Mouse (Mus musculus) heart, postnatal 36 days (tissue): Measurements from ENCODE around the gene Slc44a2. TPM values are rescaled to one million over a fixed set of nuclear protein-coding genes. Genes with fewer than 3 reads are reported as not detected.
A peak's percentile ranks its signal among the peaks of the same experiment; 100 is the strongest.

ENCODE experiments used
- DNase-seq, 2 experiments: peaks; one replicate each; pipeline ENCODE4 v3.0.0; 2021 to 2022
- intact Hi-C: fragments of 180-260 bp; cut with DNase I; formaldehyde crosslinking; loops from one replicate; pipeline ENCODE4 v1.15.1; 2025
- total RNA-seq, 2 experiments: library from RNA; stranded (reverse); gene quantifications; 2 replicates each; pipeline ENCODE4 v1.2.3; 2021

Slc44a2 gene
- total RNA-seq, 2 experiments from 2014 or later: 118 to 124 TPM

GRCm38 (mm10) chr9:21331365-21332140 lies 11.1 kb downstream of the Slc44a2 start:
- DNase-seq: no peak
- intact Hi-C loops: no loop called here

GRCm38 (mm10) chr9:21332161-21333061 lies 11.9 kb downstream of the Slc44a2 start:
- DNase-seq: no peak
- intact Hi-C loops: no loop called here

GRCm38 (mm10) chr9:21333523-21333922 lies 13.0 kb downstream of the Slc44a2 start:
- DNase-seq: no peak
- intact Hi-C loops: no loop called here

- DNase-seq: no peak
- intact Hi-C loops: no loop called here
Measured at GRCm38 (mm10) chr9:21334747-21335146, 14.2 kb downstream of the Slc44a2 start.

DNA sequence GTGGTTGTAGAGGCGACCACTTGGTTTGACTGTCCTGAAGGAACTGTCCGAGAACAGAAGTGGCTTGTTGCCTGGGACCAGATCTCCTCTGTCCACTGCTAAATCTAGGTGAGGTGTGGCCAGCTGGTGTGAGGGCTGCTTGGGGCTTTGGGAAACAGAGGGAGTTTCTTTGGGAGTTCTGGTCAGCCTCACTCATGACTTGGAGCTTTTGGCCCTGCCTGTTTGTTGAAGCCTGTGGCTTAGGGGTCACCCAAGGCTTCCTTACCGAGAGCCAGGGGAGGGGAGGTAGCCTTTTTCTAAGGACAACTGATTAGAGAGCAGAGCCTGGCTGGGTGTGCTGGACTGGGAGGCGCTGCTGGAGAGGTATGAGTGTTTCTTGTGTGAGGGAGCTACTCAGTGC lies 14.9 kb downstream of the Slc44a2 start:
- intact Hi-C loops: no loop called here
- no peak for DNase-seq

- intact Hi-C loops: no loop called here
- no peak for DNase-seq
Measured at GRCm38 (mm10) chr9:21336491-21336890, 16.0 kb downstream of the Slc44a2 start.

DNA sequence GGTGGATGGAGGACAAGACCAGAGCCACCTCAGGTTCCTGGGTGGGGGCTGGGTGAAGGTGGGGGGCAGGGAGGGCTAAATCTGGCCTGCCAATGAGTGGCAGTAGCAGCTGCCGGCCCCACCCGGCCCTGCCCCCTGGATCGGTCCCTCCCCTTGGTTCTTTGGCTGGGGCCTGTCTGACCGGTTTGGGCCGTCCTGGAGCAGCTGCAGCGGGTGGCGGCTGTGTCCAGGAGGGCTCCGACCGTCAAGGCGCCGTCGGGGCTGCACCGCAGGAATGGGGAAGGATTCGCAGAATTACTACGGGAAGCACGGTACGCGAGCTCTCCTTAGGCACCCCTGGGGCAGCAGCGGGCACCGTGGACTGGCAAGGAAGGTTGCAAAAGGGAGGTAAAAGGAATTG lies 17.2 kb downstream of the Slc44a2 start:
- intact Hi-C loops: no loop called here
- peak in 1 of 2 experiments; percentile 46 for DNase-seq

DNA sequence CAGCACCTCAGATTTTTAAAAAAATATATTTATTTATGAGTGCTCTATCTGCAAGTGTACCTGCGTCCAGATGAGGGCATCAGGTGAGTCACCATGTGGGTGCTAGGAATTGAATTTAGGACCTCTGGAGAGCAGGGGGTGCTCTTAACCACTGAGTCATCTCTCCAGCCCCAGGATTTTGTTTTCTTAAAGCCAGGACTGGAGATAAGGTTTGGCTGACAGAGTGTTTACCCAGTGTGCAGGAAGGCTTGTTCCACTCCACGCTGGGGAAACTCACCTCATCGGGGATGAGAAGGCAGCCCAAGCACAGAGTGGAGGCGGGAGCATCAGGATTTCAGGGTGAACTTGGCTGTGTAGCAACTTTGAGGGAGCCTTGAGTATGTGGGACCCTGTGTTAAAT lies 19.9 kb downstream of the Slc44a2 start:
- intact Hi-C loops: loop anchor here (2.0 kb wide), 1 partner anchor 14 kb away; no protein-coding TSS in a partner anchor
- DNase-seq: no peak

- DNase-seq: peak in 1 of 2 experiments; percentile 48
- intact Hi-C loops: no loop called here
Measured at GRCm38 (mm10) chr9:21346627-21347365, 26.3 kb downstream of the Slc44a2 start.

GRCm38 (mm10) chr9:21348152-21348551 lies 27.7 kb downstream of the Slc44a2 start:
- intact Hi-C loops: no loop called here
- no peak for DNase-seq

DNA sequence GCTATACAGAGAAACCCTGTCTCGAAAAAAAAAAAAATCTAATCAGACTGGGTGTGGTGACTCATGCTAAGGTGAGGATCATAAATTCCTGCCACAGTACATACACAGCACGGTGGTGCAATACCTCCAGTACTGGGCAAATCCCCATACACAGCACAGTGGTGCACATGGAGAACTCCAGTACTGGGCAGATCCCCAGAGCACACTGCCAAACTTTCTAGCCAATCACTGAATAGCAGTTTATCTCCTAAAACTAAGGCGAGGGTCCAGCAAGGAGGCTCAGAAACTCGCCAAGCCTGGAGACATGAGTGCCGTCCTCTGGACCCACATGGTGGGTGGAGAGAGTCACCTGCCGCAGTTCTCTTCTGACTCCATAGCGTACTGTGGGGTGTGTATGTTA lies 30.7 kb downstream of the Slc44a2 start:
- DNase-seq: no peak
- intact Hi-C loops: no loop called here

- intact Hi-C loops: no loop called here
- DNase-seq: no peak
Measured at GRCm38 (mm10) chr9:21351702-21352377, 31.3 kb downstream of the Slc44a2 start.

DNA sequence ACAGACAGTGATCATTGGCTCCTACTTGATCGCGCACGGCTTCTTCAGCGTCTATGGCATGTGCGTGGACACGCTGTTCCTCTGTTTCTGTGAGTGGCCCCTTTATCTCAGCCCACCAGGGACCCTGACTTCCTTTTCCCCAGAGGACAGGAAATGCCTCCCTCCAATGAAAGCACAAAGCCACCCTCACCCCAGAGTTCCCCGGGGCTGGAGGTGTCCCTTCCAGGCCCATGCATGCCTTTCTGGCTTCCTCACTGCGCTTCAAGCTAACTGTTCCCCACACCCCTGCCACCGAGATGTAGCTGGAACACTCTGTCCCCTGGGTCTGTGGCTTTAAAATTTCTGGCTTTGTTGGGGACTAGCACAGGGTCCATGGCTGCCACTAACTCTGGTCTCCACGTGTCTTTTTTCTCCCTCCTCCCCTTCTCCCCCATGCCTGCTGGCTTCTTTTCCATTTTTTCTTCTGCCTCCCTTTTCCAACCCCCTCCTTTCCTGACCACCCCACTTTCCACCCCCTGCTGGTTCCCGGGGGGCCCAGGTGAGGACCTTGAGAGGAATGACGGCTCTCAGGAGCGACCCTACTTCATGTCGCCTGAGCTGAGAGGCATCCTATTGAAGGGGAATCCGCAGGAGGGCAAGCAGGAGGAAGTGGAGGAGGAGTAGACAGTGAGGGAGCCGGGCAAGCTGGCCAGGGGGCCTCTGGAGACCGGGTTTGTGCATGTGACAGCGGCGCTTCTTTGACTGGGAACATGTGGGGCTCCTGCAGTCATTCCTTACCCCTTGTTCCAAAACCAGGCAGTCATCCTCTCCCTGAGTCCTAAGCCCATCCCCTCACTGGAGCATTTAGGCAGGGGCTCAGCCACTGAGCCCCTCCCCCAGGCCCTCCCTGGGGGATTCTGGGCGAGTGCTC lies 32.2 kb downstream of the Slc44a2 start:
- no peak for DNase-seq
- intact Hi-C loops: no loop called here

DNA sequence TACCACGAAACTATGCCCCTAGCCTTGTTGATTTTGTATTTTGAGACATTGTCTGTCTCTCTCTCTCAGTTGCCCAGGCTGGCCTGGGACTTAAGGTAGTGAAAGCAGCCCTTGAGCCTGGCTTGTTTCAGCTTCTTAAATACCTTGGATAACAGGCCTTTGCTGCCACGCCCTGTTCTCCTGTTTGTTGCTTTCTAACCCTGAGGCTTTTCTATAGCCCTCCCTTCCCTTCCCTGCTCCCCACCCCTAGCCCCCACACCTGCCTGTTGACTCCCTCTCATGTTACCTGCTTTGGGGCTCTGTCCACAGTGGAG lies 32.8 kb downstream of the Slc44a2 start:
- intact Hi-C loops: no loop called here
- no peak for DNase-seq

- intact Hi-C loops: loop anchor here (2.0 to 5.0 kb wide), 3 partner anchors 14 to 132 kb away; no protein-coding TSS in a partner anchor
- DNase-seq: no peak
Measured at GRCm38 (mm10) chr9:21354796-21355195, 34.3 kb downstream of the Slc44a2 start.

DNA sequence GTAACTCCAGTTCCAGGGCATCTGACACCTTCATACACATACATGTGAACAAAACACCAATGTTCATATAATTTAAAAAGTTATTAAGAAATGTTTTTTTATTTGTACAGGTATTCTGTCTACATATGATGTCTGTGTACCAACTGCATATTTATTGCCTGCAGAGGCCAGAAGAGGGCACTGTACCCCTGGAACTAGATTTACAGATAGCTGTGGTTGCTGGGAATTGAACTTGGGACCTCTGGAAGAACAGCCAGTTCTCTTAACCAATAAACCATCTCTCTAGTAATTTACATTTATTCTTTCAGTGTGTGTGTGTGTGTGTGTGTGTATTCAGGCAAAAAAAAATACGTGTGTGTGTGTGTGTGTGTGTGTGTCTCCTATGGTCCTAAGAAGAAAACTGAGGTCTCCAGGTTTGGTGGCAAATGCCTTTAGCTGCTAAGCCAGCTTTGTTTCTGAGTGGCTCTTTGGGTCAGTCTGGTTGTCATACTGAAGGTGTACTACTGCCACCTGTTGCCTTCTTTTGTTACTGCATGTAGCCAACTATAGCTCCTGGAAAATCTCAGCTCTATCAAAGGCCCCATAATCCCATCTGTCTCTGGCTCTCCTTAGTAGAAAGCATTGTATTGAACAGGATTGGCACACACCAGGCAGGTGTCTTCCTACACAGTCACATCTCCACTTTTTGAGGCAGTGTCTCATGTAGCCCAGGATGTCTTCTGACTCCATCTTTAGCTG lies 36.7 kb downstream of the Slc44a2 start:
- intact Hi-C loops: loop anchor here (1.0 to 5.0 kb wide), 3 partner anchors 44 to 135 kb away; no protein-coding TSS in a partner anchor
- peak; percentile 73 to 76 for DNase-seq

DNA sequence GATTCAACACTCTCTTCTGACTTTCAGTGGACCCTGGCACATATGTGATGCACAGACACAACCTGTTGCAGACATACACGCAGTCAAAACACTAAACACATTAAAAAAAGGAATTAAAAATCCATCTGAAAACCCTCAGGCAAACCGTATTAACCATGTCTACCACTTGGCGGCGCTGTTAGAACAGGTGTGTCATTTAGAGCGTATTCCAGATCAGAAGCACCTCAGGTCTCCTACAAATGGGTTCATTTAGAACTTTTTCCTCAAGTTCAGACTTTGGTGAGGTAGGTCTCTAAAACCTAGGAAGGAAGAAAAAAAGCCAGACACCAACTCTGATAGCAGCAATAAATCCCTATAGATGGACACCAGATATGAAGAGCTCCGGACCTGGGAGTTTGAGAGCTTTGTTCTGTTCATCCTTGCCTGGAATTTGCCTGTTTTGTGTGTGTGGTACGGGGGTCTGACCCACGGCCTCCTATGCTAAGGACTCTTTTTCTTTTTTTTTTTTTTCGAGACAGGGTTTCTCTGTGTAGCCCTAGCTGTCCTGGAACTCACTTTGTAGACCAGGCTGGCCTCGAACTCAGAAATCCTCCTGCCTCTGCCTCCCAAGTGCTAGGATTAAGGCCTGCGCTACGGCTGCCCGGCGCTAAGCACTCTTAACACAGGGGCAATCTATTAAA lies 46.2 kb downstream of the Slc44a2 start:
- intact Hi-C loops: loop anchor here (2.0 kb wide), 2 partner anchors 44 to 102 kb away; partner anchors contain the start of gene Qtrt1
- peak; percentile 72 to 75 for DNase-seq
